Mouse (Mus musculus) CH12.LX (cell line): ENCODE data around the gene Tanc1. TPM values are rescaled to one million over a fixed set of nuclear protein-coding genes. Genes with fewer than 3 reads are reported as not detected.

Experiments used
- DNase-seq: peaks from one replicate; pipeline ENCODE4 v3.0.0-alpha.2; 2013; ENCODE audit errors: extremely low read depth
- H3K27ac ChIP-seq: 2 replicates; pipeline ENCODE4 v1.5.1; 2012; ENCODE audit warnings: low read depth, mild to moderate bottlenecking, control low read depth, moderate library complexity; ENCODE audit not compliant: insufficient read depth
- H3K27me3 ChIP-seq: replicated peaks from 2 replicates; pipeline ENCODE3; 2012; ENCODE audit warnings: inconsistent platforms
- H3K36me3 ChIP-seq, 2 experiments: replicated peaks in 1 of 2; 2 replicates each; pipeline versions ENCODE3 to v1.6.1; 2012; ENCODE audit warnings: inconsistent platforms in 1 of 2, low read length in 1 of 2, mild to moderate bottlenecking in 1 of 2, mixed read lengths in 1 of 2, moderate library complexity in 1 of 2; ENCODE audit not compliant: control insufficient read depth in 1 of 2, insufficient read depth in 1 of 2
- H3K4me1 ChIP-seq, 2 experiments: 2 replicates each; pipeline ENCODE4 v1.6.1; 2012; ENCODE audit warnings: inconsistent platforms in 1 of 2, moderate library complexity in 1 of 2; ENCODE audit not compliant: insufficient read depth in 2 of 2, control insufficient read depth in 1 of 2
- H3K4me2 ChIP-seq: 2 replicates; pipeline ENCODE4 v1.6.1; 2012; ENCODE audit warnings: low read depth, mild to moderate bottlenecking, control low read depth; ENCODE audit not compliant: poor library complexity, insufficient read depth, severe bottlenecking
- H3K4me3 ChIP-seq, 3 experiments: fragments of 150-350 bp in 1 of 3; sonication (generic) in 1 of 3; replicated peaks in 1 of 3; 2 replicates each; pipeline versions ENCODE3 to v1.5.1; 2011 to 2012; ENCODE audit warnings: low read depth in 2 of 3, low read length in 2 of 3, mild to moderate bottlenecking in 2 of 3, moderate library complexity in 2 of 3, control low read depth in 1 of 3, improper control_type of control experiment in 1 of 3, inconsistent platforms in 1 of 3, mixed read lengths in 1 of 3; ENCODE audit not compliant: poor library complexity in 1 of 3
- H3K79me2 ChIP-seq: replicated peaks from 2 replicates; pipeline ENCODE4 v1.6.1; 2012; ENCODE audit warnings: mild to moderate bottlenecking, moderate library complexity; ENCODE audit not compliant: control insufficient read depth, poor library complexity, insufficient read depth, severe bottlenecking; ENCODE audit errors: extremely low read depth
- H3K9ac ChIP-seq: 2 replicates; pipeline ENCODE4 v1.6.1; 2012; ENCODE audit warnings: low read depth, mild to moderate bottlenecking, control low read depth, moderate library complexity; ENCODE audit not compliant: insufficient read depth
- H3K9me3 ChIP-seq: replicated peaks from 2 replicates; pipeline ENCODE3; 2012; ENCODE audit warnings: low read length, inconsistent platforms, mixed read lengths
- ETS1 ChIP-seq: conservative IDR thresholded peaks from 2 replicates; pipeline ENCODE4 v1.6.1; 2012; ENCODE audit warnings: low read depth, mild to moderate bottlenecking, inconsistent platforms, low read length, improper control_type of control experiment, moderate library complexity
- HCFC1 ChIP-seq: IDR thresholded peaks from 2 replicates; pipeline ENCODE4 v1.6.1; 2012; ENCODE audit warnings: low read depth, mild to moderate bottlenecking, inconsistent platforms, low read length, improper control_type of control experiment
- JUN ChIP-seq: IDR thresholded peaks from 2 replicates; pipeline ENCODE4 v1.6.1; 2011; ENCODE audit warnings: low read depth, mild to moderate bottlenecking, low read length, improper control_type of control experiment, moderate library complexity; ENCODE audit not compliant: insufficient read depth
- KAT2A ChIP-seq: IDR thresholded peaks from 2 replicates; pipeline ENCODE4 v1.6.1; 2012; ENCODE audit warnings: low read length, improper control_type of control experiment, inconsistent platforms; ENCODE audit not compliant: insufficient replicate concordance
- MAFK ChIP-seq: IDR thresholded peaks from 2 replicates; pipeline ENCODE4 v1.6.1; 2011; ENCODE audit warnings: low read length, improper control_type of control experiment; ENCODE audit not compliant: insufficient replicate concordance
- MAX ChIP-seq: IDR thresholded peaks from 2 replicates; pipeline ENCODE4 v1.6.1; 2011; ENCODE audit warnings: low read length, improper control_type of control experiment
- MEF2A ChIP-seq: IDR thresholded peaks from 2 replicates; pipeline ENCODE4 v1.6.1; 2014; ENCODE audit warnings: low read depth, mild to moderate bottlenecking, inconsistent platforms, low read length, improper control_type of control experiment, borderline replicate concordance
- NRF1 ChIP-seq: IDR thresholded peaks from 2 replicates; pipeline ENCODE4 v1.6.1; 2014; ENCODE audit warnings: low read depth, mild to moderate bottlenecking, inconsistent platforms, low read length, improper control_type of control experiment, moderate library complexity
- PAX5 ChIP-seq: IDR thresholded peaks from 2 replicates; pipeline ENCODE4 v1.6.1; 2012; ENCODE audit warnings: low read length, inconsistent platforms, mixed read lengths
- POLR2AphosphoS2 ChIP-seq: IDR thresholded peaks from 2 replicates; pipeline ENCODE4 v1.6.1; 2011; ENCODE audit warnings: low read depth, low read length, improper control_type of control experiment
- RAD21 ChIP-seq: IDR thresholded peaks from 2 replicates; pipeline ENCODE4 v1.6.1; 2011; ENCODE audit warnings: low read depth, mild to moderate bottlenecking, low read length, improper control_type of control experiment, moderate library complexity
- TBP ChIP-seq: conservative IDR thresholded peaks from 2 replicates; pipeline ENCODE4 v1.6.1; 2011; ENCODE audit warnings: low read depth, low read length, improper control_type of control experiment
- UBTF ChIP-seq: IDR thresholded peaks from 2 replicates; pipeline ENCODE4 v1.6.1; 2012; ENCODE audit warnings: low read depth, mild to moderate bottlenecking, inconsistent platforms, low read length, improper control_type of control experiment, moderate library complexity
- USF1 ChIP-seq: IDR thresholded peaks from 2 replicates; pipeline ENCODE4 v1.6.1; 2014; ENCODE audit warnings: low read depth, mild to moderate bottlenecking, inconsistent platforms, low read length, improper control_type of control experiment
- USF2 ChIP-seq: conservative IDR thresholded peaks from 2 replicates; pipeline ENCODE4 v1.6.1; 2011; ENCODE audit warnings: low read depth, low read length, improper control_type of control experiment
- ZC3H11A ChIP-seq: IDR thresholded peaks from 2 replicates; pipeline ENCODE4 v1.6.1; 2012; ENCODE audit warnings: low read depth, mild to moderate bottlenecking, inconsistent platforms, low read length, improper control_type of control experiment
- ZMIZ1 ChIP-seq: IDR thresholded peaks from 2 replicates; pipeline ENCODE4 v1.6.1; 2012; ENCODE audit warnings: low read depth, mild to moderate bottlenecking, inconsistent platforms, low read length, improper control_type of control experiment
- dilution Hi-C: fragments of 300-500 bp; cut with MboI; formaldehyde crosslinking; loops from 2 replicates; pipeline ENCODE4 v1.14.3; 2020; ENCODE audit warnings: low sequenced_read_pairs; ENCODE audit not compliant: extremely low pct_unique_long_range_greater_than_20kb, extremely low pct_ligation_motif_present
- in situ Hi-C: fragments of 300-500 bp; cut with MboI; formaldehyde crosslinking; loops from 3 replicates; pipeline ENCODE4 v1.14.3; 2019; ENCODE audit warnings: low sequenced_read_pairs, low pct_ligation_motif_present, low pct_unique_long_range_greater_than_20kb, mixed read lengths
- polyA plus RNA-seq: library from polyadenylated mRNA; unstranded; fragments of >175 nt; gene quantifications from 2 replicates; pipeline ENCODE4 v1.2.1, GENCODE M21; 2012; ENCODE audit warnings: low read depth; ENCODE audit not compliant: insufficient read length
- total RNA-seq, 2 experiments: library from RNA; depleted of rRNA; stranded (reverse); fragments of 300-350 nt in 1 of 2; fragments of >200 nt in 1 of 2; gene quantifications; 2 replicates each; pipeline ENCODE4 v1.2.3; 2012 to 2014

Gene Tanc1
- total and polyA plus RNA-seq, 3 experiments = 0.08 to 0.21 (median 0.08) TPM

- no peaks in the 10 kb centered on the region for H3K27me3 ChIP-seq
- no peaks in the 10 kb centered on the region for H3K9me3 ChIP-seq
- dilution Hi-C loops = no loop called here
- in situ Hi-C loops = no loop called here
- peaks cover 4 to 6% of the 10 kb centered on the region in 2 experiments; a peak in 3 of 4 replicates for H3K4me1 ChIP-seq
- no peaks in the 10 kb centered on the region for H3K36me3 ChIP-seq
- H3K27ac ChIP-seq = no peak overlapping the region
- no peak overlapping the region for H3K9ac ChIP-seq
- no peak for DNase-seq
- no peak overlapping the region for H3K4me2 ChIP-seq
- TF ChIP-seq USF2 = no peak
- no peaks in the 10 kb centered on the region for H3K79me2 ChIP-seq
- H3K4me3 ChIP-seq = no peak overlapping the region
These were observed 106.0 kb downstream of the Tanc1 start for GRCm38 (mm10) chr2:59717746-59718294.

GRCm38 (mm10) chr2:59718601-59719416 is 107.0 kb downstream of the Tanc1 start:
- Histone ChIP-seq H3K4me2 (peak overlapping the region; percentile 47; the same call in 1 of the 2 replicates), H3K4me1 (peaks cover 4 to 6% of the 10 kb centered on the region in 2 experiments; a peak in 3 of 4 replicates)
- dilution Hi-C loops = no loop called here

GRCm38 (mm10) chr2:59719831-59720230 is 108.0 kb downstream of the Tanc1 start:
- Histone ChIP-seq H3K9ac (no peak overlapping the region), H3K4me2 (peak overlapping the region; percentile 47; the same call in 1 of the 2 replicates), H3K4me1 (peaks cover 4 to 6% of the 10 kb centered on the region in 2 experiments; a peak in 3 of 4 replicates), H3K79me2 (no peaks in the 10 kb centered on the region), H3K4me3 (no peak overlapping the region), H3K36me3 (no peaks in the 10 kb centered on the region), H3K27me3 (no peaks in the 10 kb centered on the region), H3K9me3 (no peaks in the 10 kb centered on the region), H3K27ac (no peak overlapping the region)
- TF ChIP-seq MAFK (no peak), KAT2A (no peak), ZC3H11A (no peak), TBP (no peak), USF1 (no peak), RAD21 (no peak), UBTF (no peak), NRF1 (no peak), POLR2AphosphoS2 (no peak)
- dilution Hi-C loops (no loop called here), in situ Hi-C loops (no loop called here)
- no peak for DNase-seq

More at GRCm38 (mm10) chr2:59718601-59719416, 107.0 kb downstream of the Tanc1 start:
- no peaks in the 10 kb centered on the region for H3K27me3 ChIP-seq
- in situ Hi-C loops = no loop called here
- no peak for DNase-seq
- no peaks in the 10 kb centered on the region for H3K36me3 ChIP-seq
- H3K79me2 ChIP-seq = no peaks in the 10 kb centered on the region
- H3K4me3 ChIP-seq = no peak overlapping the region
- no peak for TF ChIP-seq HCFC1
- no peak for TF ChIP-seq TBP
- no peak for TF ChIP-seq MAX
- TF ChIP-seq MEF2A = peak; percentile 32; the same call in 1 of the 2 replicates
- TF ChIP-seq PAX5 = no peak
- peak; percentile 38 for TF ChIP-seq JUN
- TF ChIP-seq ZMIZ1 = no peak
- TF ChIP-seq ETS1 = no peak
- H3K27ac ChIP-seq = no peak overlapping the region
- H3K9ac ChIP-seq = no peak overlapping the region
- H3K9me3 ChIP-seq = no peaks in the 10 kb centered on the region
